Mouse (Mus musculus) yolk sac, embryonic 10.5 days (tissue): Measurements from ENCODE around the gene Stard5.

Experiments
- DNase-seq: peaks from one replicate; pipeline ENCODE4 v3.0.0-alpha.2; 2017; ENCODE audit warnings: low spot score

Gene Stard5

DNA sequence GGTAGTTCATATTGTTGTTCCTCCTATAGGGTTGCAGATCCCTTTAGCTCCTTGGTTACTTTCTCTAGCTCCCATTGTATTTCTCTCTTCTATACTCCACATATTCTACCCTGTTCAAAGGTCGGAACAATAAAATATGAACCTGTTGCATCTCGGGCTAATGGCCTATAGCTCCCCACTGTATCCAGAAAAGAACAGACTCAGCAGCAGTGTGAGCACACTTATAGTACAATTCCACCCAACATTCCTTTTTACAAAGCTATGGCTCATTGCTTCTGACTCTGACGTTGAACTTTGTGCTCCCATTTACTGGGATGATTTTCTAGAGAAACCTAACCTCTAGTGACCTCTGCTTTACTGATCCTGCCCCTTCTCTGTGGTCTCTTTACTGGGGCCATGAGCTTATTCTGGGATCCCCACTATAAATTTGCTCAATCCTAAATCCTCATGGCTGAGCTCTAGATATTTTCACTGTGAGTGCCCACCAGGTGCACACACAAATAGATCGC is 34.4 kb downstream of the Stard5 start:
- DNase-seq = no peak

DNA sequence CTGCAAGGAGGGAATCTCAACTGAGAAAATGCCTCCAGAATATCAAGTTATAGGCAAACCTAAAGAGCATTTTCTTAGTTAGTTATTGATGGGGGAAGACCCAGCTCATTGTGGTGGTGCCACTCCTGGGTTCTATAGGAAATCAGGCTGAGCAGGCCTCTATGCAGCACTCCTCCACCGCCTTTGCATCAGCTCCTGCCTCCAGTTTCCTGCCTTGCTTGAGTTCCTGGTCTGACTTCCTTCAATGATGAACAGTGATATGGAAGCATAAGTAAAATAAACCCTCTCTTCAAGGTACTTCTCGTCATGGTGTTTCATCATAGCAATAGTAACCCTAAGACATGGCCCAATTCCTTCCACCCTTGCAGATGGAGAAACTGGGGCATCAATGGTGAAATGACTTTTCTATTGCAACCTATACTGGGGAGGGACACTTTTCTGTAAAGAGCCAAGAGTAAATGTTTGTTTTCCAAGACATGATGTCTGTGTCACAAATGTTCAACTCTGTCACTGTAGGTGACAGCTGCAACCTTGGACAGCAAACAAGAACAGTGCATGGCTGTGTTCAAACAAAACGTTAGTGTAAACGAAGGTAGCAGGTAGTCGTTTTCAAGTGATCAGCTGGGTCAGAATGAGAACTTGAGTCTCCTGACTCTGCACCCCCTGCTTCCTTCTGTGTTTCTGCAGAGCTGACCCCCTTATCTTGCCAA is 36.3 kb downstream of the Stard5 start:
- no peak for DNase-seq

DNA sequence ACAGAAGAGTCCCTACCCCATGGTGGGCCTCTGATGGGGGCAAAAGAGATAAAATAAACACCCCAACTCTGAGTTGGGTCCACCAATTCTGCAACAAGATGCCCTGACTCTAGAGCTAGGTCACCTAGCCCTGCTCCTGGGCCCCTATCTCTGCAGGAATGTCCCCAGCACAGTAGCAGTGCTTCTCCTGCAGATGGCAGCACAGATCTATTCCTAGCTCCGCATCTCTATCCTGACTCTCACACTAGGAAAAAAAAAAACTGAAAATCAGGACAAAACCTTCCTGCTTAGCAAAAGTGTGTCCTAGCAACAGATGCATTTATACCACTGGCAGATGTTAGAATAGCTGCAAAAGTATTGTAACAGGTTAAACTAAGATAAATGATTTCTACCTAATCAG is 37.0 kb downstream of the Stard5 start:
- DNase-seq = no peak

DNA sequence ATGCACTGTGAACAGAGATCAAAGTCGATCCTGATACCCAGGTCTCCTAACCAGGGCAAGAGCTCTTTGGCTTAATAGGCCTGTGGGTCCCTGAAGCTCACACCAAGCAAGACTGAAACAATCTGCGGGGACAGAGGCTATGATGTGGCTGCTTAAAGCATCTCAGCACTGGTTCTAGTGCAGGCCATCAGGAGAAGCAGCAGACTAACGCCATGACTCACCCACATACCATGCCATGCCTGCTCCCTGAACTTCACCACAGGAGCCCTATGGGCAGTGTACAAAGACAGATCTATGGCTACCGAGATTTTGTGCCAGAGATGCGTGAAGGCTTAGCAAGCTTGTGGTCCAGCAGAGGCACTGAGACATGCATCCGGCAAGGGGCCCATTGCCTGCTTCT is 39.8 kb downstream of the Stard5 start:
- no peak for DNase-seq

DNA sequence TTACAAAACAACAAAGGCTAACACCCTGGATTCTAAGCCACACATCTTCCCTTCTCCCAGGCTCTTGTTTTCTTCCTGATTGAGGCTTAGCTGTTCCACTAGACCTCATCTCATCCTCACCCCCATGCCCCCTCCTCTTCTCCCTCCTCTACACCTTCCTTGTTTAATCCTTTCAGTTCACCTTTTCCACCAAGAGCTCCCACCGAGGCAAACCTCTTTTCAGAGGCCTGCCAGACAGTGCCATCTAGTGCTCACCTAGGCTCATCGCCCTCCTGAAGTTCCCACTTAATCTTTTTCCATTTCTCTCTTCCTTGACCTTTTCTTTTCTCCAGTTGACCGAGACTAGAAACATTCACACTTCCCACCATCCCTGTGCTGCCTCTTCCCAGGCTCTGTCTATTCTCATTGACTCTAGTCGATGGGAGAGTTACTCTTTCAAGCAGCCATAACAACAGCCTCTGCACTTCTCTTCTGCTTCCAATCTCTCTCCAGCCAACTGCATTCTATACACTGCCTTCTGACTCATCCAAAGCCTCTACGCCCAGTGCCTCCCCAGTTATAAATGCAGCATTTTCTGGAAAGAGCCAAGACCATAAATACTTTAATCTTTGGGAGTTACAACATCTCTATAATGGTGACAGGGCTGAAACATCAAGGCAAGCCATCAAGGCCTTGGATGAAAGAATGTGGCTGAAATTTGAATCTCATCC is 43.9 kb downstream of the Stard5 start:
- no peak for DNase-seq

DNA sequence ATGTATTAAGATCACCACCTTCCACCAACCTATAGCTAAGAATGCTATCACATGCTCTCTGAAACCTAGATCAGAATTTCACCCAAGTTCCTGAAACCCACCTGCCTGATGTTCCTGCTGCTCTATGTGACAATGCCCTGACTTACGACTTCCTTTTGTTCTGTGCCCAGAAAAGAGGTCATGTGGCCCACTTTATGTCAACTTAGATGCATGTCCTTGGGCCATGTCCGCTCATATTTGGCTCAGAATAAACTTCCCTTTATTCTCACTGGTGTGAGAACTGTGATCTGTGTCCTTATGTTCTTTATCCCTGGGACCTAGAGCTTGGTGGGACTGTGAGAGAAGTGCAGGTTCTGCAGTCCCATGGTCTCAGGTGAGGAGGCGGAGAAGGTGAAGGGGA is 45.5 kb downstream of the Stard5 start:
- DNase-seq = no peak

DNA sequence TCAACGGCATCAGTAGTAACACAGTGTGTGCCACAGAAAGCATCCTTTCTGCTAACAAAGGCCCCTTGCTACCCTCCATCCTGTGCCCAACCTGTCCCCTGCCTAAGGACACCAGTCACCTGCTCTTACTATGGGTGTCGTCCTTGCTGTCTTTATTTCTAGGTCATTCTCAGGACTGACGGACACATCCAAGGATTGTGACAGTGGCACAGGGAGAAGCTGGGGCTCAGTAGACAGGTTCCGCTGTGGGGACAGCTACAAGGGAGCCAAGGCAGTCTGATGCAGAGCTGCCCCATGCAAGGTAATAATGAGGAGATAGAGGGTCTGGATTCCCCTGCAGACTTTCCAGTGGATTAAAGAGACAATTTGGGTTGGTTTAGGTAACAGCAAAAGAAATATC is 46.7 kb downstream of the Stard5 start:
- DNase-seq = no peak

DNA sequence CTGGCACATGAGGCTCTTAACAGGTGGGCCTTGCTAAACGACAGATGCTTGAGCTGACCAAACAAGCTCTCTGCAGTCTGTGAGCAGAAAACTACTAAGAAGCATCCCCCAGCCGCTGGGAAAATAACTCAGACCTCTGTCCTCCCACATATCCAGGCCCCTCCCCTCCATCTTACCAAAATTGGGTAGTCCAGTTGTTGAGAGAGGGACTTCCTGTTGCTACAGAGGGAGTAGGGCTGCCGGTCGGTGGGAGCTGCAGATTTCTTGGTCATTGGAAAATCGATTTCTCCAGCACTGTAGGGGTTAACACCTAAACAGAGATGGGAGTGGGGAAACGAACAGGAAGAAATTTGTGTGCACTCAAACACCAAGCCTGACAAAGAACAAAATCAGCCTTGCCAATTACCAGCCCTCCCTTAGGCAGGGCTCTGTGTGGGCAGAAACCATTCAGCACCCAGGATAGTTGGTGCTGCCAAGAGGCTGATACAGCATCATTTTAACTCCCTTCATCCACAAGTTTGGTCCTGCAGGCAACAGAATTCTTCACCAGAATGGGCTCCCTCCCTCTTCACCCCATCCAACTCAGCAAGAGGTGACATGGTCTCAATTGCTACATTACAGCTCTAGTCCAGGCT is 51.0 kb downstream of the Stard5 start:
- no peak for DNase-seq

DNA sequence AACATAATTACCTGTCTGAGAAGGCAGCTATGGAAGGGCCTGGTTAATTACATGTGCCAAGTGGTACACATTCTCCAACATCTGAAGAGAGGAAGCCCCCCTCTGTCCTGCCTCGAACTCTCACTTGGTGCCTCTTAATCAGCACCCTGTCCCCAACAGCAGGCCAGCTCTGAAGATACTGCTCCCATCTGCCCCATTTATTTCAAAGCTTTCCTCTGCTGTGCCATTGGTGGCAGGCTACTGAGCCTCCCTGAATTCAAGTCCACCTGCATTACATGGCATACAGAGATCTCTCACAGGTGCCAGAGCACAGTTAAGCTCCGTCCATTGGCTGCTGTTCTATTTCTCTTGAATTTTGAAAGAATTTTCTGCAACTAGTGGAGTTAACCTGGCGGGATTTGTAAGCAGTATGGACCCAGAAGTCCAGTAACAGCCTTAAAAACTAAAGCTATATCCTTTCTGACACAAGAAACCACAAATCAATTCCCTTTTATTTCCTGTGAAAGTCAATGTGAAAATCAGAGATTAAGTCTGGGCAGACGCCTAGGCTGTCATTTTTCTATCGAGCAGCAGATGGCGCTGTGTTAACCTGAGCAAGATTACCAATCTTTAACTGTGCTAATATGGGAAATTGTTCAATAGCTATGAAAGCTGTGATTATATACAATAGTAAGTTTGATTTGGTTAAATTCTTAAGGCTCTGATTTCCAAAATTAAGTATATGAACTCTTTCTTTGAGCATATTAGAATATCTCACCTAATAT is 63.9 kb downstream of the Stard5 start:
- DNase-seq = no peak

DNA sequence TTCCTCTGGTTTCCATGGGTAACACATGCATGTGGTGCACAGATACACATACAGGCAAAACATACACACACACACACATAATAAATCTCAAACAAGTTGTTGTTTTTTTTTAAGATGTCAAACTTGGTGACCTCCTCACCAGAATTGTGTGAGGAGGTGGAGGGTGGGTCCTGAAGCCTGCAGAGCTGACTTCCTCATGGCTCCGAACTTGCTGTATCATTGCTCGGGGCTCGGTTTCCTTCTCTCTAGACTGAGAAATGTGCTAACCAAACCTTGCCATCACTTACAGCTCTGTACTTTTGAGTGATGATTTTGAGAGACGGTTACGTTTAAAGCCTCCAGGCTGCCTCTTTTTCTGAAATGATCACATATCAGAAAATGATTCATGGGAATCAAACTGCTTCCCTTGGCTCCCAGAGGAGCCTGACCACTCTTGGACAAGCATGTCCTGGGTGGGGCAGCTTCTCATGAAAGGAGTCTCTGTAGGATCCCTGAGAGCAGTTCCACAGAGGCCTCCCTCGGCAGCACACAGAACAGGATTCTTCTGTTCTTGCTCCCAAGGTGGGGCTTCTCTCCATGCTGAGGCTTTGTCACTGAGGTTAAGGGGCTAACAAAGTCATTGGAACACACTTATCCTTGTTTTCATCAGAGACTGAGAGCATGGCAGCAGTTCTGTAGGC is 67.4 kb downstream of the Stard5 start:
- DNase-seq = no peak
